Mouse (Mus musculus): ENCODE results near the gene Nav3.

DNA sequence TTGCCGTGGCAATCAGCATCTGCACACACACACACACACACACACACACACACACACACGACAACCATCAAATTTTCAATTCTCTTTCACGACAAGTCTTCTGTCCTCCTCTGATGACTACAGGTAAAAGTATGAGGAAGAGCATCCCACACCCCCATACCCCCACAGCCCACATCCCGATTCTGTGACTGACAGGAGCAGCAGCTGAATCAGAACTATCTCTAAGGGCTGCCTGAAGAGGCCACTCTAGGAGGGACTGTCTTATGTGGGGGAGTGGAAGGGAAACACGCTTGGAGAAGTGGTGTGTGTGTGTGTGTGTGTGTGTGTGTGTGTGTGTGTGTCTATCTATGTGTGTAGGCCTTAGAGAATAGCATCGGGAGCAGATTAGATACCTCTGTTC, 352.7 kb downstream of the Nav3 start:
- no peak for TF ChIP-seq CTCF (IDR thresholded peaks at IDR 0.05; ENCODE audit: low read depth)
- no peak for TF ChIP-seq EP300 (IDR thresholded peaks at IDR 0.05; ENCODE audit: low read depth)
